Comparison of ENCODE assay signal across 10 mouse cellular contexts in genomic region chr10:68128441-68128848, GRCm38 (mm10).
A peak's percentile ranks its signal among the peaks of the same experiment; 100 is the strongest.
DNase-seq lines count a peak whose midpoint lies in the region; ATAC-seq and TF ChIP-seq lines count a peak whose summit lies in the region.
"Had no signal": no experiment of that assay in that cellular context is flagged by ENCODE, and none has a peak within 500 bp of the region (broad histone marks: within the 10 kb centered on the region; RNA-seq: fewer than 3 reads in every experiment).

No protein-coding gene starts in this region.

- 0 out of 2 replicates have a peak overlapping the region, but pooled peaks have one; percentile 8 for H3K27ac ChIP-seq in forebrain, embryonic 12.5 days
- no peak overlapping the region for H3K27ac ChIP-seq in forebrain, embryonic 10.5 days
- peak overlapping the region; percentile 51; the same call in 1 of the 2 replicates for H3K27ac ChIP-seq in ES-Bruce4 (ENCODE audit: insufficient read depth, low read length)
- H3K27ac ChIP-seq in heart, embryonic 10.5 days, result peak overlapping the region; percentile 64
- H3K27ac ChIP-seq in kidney, postnatal 0 days, result peak overlapping the region; percentile 43

- H3K36me3 ChIP-seq in forebrain, embryonic 12.5 days (replicated peaks), result 0 out of 2 replicates have a peak, but pooled peaks cover 5% of the 10 kb centered on the region
- H3K36me3 ChIP-seq in forebrain, embryonic 10.5 days (replicated peaks), result peaks cover 18% of the 10 kb centered on the region
- peaks cover 95% of the 10 kb centered on the region for H3K36me3 ChIP-seq in ES-Bruce4 (ENCODE audit: control insufficient read depth, insufficient read depth, low read length, poor library complexity, severe bottlenecking)
- peaks cover 36% of the 10 kb centered on the region for H3K36me3 ChIP-seq in heart, embryonic 10.5 days
- H3K36me3 ChIP-seq in kidney, postnatal 0 days (ENCODE audit: insufficient read depth, low read length), result peaks cover 28% of the 10 kb centered on the region; the same call in 1 of the 2 replicates

- DNase-seq in forebrain, embryonic 10.5 days (ENCODE audit: extremely low spot score, low spot score), result no peak
- DNase-seq in heart, embryonic 10.5 days (ENCODE audit: low spot score), result no peak
- peak; percentile 80 for DNase-seq in kidney, postnatal 0 days (ENCODE audit: low spot score)
- DNase-seq in layer of hippocampus, adult 11-12 months (ENCODE audit: low spot score), result no peak
- no peak for DNase-seq in urinary bladder, postnatal 4 days (ENCODE audit: low spot score in 2 of 2)
- DNase-seq: cerebellum, adult 8-10 months; right cerebral cortex, postnatal 25 days had no signal

- no peak for TF ChIP-seq POLR2A in ES-Bruce4 (IDR thresholded peaks at IDR 0.05; ENCODE audit: insufficient read depth, low read length)

- TF ChIP-seq EP300 in ES-Bruce4 (IDR thresholded peaks at IDR 0.05; ENCODE audit: insufficient read depth, low read depth, low read length), result no peak

- no peak for ATAC-seq in forebrain, embryonic 12.5 days (ENCODE audit: low FRiP score)
- ATAC-seq in kidney, postnatal 0 days (replicated peaks; ENCODE audit: low FRiP score, low read depth), result no peak
- ATAC-seq in inflammation-experienced regulatory T-cells, adult 6 months, result no peak

- no peaks in the 10 kb centered on the region for H3K27me3 ChIP-seq in forebrain, embryonic 12.5 days
- no peaks in the 10 kb centered on the region for H3K27me3 ChIP-seq in forebrain, embryonic 10.5 days (ENCODE audit: poor library complexity, severe bottlenecking)
- no peaks in the 10 kb centered on the region for H3K27me3 ChIP-seq in ES-Bruce4 (ENCODE audit: control insufficient read depth, insufficient read depth, low read length, poor library complexity, severe bottlenecking)
- no peaks in the 10 kb centered on the region for H3K27me3 ChIP-seq in heart, embryonic 10.5 days (ENCODE audit: insufficient read depth, poor library complexity, severe bottlenecking)
- no peaks in the 10 kb centered on the region for H3K27me3 ChIP-seq in kidney, postnatal 0 days (ENCODE audit: insufficient read depth, low read length)

- no peak overlapping the region for H3K4me3 ChIP-seq in forebrain, embryonic 12.5 days (replicated peaks)
- H3K4me3 ChIP-seq in forebrain, embryonic 10.5 days, result no peak overlapping the region
- no peak overlapping the region for H3K4me3 ChIP-seq in ES-Bruce4 (ENCODE audit: low read depth, low read length)
- H3K4me3 ChIP-seq in heart, embryonic 10.5 days, result no peak overlapping the region
- no peak overlapping the region for H3K4me3 ChIP-seq in kidney, postnatal 0 days (replicated peaks; ENCODE audit: low read depth, low read length)

- H3K4me2 ChIP-seq in forebrain, embryonic 12.5 days, result no peak overlapping the region
- H3K4me2 ChIP-seq in kidney, postnatal 0 days (ENCODE audit: low read length), result peak overlapping the region; percentile 16; the same call in 1 of the 2 replicates

- TF ChIP-seq CTCF in ES-Bruce4 (IDR thresholded peaks at IDR 0.05; ENCODE audit: low read depth, low read length), result no peak
- TF ChIP-seq CTCF in kidney, postnatal 0 days (IDR thresholded peaks at IDR 0.05; ENCODE audit: low read depth), result no peak

- H3K4me1 ChIP-seq in forebrain, embryonic 12.5 days, result peaks cover 6% of the 10 kb centered on the region
- H3K4me1 ChIP-seq in forebrain, embryonic 10.5 days, result peaks cover 22% of the 10 kb centered on the region
- peaks cover 7% of the 10 kb centered on the region for H3K4me1 ChIP-seq in ES-Bruce4 (ENCODE audit: control insufficient read depth, insufficient read depth, low read length)
- H3K4me1 ChIP-seq in heart, embryonic 10.5 days, result peaks cover 49% of the 10 kb centered on the region
- peaks cover 17% of the 10 kb centered on the region; the same call in 1 of the 2 replicates for H3K4me1 ChIP-seq in kidney, postnatal 0 days (replicated peaks; ENCODE audit: insufficient read depth, low read length)

- WGBS in forebrain, embryonic 12.5 days, result 67% methylated on average over 10 of the region's 10 CpGs
- 81% methylated on average over 10 of the region's 10 CpGs for whole genome bisulfite sequencing in forebrain, embryonic 10.5 days
- 41% methylated on average over 10 of the region's 10 CpGs for WGBS in heart, embryonic 10.5 days
- 40% methylated on average over 10 of the region's 10 CpGs for WGBS in kidney, postnatal 0 days

- no peaks in the 10 kb centered on the region for H3K9me3 ChIP-seq in forebrain, embryonic 12.5 days
- no peaks in the 10 kb centered on the region for H3K9me3 ChIP-seq in forebrain, embryonic 10.5 days
- H3K9me3 ChIP-seq in ES-Bruce4 (replicated peaks; ENCODE audit: control insufficient read depth, insufficient read depth, low read length, poor library complexity, severe bottlenecking), result no peaks in the 10 kb centered on the region
- H3K9me3 ChIP-seq in heart, embryonic 10.5 days, result no peaks in the 10 kb centered on the region
- H3K9me3 ChIP-seq in kidney, postnatal 0 days (replicated peaks; ENCODE audit: low read length), result no peaks in the 10 kb centered on the region

- no peak overlapping the region for H3K9ac ChIP-seq in forebrain, embryonic 12.5 days
- H3K9ac ChIP-seq in ES-Bruce4 (ENCODE audit: low read depth, poor library complexity, severe bottlenecking), result no peak overlapping the region
- H3K9ac ChIP-seq in kidney, postnatal 0 days (ENCODE audit: low read depth, low read length), result no peak overlapping the region
